Mouse (Mus musculus) induced T-regulatory cell, adult 2 months (primary cell): ENCODE measurements around the gene Kcnc3.

Experiments used
- DNase-seq: peaks from one replicate; pipeline ENCODE4 v3.0.0-alpha.2; 2012; ENCODE audit warnings: low read depth

Gene Kcnc3

DNA sequence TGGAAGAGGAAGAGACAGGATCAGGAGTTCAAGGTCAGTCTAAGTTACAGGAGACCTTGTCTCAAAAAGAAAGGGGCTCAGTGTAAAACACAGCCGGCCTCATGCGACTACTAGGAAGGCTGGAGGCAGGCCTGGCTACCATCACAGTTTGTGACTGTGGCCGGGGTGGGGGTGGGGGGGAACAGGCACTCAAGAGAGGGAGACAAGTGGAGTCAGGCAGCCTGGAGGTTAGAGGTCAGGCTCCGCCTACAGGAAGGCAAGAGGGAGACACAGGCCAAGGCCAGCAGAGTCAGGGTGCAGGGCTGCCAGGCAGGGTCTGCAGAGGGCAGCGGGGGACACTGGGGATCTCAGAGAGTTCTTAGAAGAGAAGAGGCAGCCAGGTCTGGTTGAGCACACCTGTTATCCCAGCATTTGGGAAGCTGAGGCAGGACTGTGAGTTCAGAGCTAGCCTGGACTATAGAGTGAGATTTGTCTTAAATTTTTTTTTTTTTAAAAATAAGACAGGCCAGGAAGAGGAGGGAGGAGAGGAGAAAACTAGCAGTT, 6.6 kb downstream of the Kcnc3 start:
- no peak for DNase-seq

DNA sequence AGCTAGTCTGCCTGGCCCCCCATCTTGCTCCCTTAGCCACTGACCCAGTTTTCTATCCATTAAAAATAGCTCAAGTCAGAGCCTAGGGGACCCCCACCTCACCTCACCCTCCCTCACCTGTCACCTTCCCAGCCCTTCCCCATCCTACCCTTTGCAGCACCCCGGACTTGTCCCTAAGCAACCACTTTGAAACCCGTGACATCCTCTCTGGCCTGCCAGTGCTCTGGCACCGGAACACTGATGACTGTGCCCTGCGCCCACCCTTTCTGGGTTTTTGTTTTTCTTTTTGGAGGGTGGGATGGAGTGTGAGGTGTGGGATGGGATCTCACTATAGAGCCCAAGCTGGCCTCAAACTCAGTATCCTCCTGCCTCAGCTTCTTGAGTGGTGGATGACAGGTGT, 7.2 kb downstream of the Kcnc3 start:
- DNase-seq = no peak

DNA sequence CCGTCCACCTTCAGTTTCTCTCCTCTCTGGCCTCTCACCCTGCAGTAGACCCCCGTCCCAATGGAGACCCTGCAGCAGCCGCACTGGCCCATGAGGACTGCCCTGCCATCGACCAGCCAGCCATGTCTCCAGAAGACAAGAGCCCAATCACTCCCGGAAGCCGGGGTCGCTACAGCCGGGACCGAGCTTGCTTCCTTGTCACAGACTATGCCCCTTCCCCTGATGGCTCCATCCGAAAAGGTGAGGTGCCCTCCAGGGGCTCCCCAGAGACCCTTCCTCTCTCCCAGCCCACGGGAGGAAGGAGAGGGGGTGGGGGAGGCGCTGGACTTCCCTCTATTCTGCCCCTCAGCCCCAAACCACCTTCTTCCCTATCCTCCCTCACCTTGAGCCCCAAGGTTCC, 7.9 kb downstream of the Kcnc3 start:
- no peak for DNase-seq

DNA sequence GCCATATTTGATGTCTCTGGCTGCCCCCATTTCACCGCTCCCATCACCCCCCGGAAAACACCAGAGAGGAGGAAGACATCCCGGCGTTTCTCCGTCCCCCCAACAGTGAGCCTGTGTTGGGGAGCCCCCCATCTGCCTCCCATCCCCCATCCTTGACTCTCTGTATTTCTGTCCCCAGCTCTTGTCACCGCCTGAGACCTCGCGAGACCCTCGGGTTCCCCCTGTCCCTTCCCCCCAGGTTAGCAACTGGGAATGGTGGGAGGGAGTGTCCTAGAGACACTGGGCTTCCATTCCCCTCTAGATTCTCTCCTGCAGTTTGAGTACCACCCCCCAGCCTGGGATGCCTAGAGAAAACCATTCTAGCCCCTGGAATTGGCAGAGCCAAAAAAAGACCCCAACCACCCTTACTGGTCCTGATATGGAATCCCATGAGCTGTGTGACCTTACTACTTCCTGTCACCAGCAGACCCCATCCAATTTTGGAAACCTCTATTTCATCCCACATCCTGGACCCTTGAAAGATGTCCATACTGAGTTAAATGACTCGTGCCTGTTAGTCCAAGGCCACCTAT, 10.3 kb downstream of the Kcnc3 start:
- no peak for DNase-seq

DNA sequence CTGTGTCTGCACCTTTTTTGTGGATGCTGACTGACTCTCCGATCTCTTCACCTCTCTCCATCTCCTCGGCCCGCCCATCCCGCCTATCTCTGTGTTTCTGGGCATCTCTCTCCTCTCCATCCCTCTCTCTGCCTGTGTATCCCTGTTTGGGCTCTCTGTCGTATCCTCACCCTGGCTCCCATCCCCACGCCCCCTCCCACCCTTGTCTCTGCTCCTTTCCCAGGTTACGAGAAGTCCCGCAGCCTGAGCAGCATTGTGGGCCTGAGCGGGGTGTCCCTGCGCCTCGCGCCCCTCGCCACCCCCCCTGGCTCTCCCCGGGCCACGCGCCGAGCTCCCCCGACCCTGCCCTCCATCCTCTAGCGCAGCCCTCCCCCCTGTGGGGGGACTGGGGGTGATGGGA, 11.2 kb downstream of the Kcnc3 start:
- DNase-seq = no peak

DNA sequence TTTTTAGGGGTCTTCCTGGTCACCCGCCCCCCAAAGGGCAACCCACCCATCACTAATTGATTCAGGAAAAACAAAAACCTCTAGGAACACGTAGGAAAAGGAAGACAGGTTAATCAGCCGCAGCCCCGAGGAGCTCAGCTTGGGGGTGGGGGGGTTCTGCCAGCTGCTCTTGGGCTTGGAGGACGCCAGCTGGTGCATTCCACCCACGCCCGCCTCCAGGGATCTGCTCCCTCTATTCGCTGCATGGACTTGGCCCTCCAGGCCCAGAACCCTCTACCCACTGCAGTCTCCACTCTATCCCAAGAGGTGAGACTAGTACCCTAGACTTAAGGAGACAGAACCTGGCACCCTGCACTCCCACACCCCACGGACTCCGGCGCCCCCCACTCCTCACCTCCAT, 12.0 kb downstream of the Kcnc3 start:
- no peak for DNase-seq

DNA sequence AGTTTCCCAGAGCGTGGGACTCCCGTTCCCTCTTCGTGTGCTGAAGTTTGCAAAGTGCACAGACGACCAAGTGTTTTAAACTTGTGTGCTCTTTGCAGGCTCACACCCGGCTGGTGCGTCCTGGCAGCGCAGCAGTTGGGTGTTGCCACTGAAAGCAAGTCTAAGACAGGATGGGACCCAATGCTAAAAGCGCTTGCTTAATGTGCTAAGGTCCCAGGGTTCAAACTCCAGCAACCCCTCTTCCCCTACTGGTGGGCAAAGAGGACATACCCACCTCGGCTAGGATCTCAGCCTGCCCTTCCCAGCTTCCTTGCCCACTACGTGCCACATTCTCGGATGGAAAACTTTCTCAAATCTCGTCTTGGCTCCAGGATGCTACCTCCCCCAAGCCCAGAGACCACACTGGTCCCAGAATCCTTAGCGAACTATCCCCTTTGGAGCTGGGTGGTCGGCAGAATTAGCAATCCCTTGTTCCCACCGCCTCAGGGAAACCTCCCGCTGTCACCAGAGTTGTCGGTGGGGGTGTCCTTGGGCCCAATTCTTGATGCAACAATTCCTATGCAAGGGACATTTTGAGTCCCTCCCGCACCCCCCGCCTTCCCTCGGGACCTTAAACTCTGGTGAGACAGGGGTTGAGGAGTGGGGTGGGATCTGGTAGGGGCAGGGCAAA, 12.9 kb downstream of the Kcnc3 start:
- DNase-seq = no peak

DNA sequence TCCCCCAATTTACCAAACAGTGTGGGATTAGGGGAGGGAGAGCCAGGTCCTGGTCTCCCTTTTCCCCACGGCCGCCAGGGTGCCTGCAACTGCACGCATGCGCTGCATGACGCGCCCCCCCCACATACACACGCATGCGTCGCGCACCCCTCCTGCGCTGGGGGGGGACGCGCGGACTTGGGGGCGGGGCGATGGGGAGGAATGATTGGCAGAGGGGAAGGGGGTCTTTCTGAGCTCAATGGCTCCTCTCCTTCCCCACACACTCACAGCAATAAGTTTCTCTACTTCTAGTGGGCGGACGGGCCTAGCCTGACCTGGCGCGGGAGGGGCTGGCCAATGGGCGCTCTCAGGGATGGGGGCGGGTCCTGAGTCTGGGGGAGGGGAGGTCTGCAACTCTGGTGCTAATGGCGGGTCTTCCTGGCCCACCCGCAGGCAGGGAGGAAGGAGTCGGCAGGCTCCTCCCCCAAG, 13.7 kb downstream of the Kcnc3 start:
- no peak for DNase-seq

DNA sequence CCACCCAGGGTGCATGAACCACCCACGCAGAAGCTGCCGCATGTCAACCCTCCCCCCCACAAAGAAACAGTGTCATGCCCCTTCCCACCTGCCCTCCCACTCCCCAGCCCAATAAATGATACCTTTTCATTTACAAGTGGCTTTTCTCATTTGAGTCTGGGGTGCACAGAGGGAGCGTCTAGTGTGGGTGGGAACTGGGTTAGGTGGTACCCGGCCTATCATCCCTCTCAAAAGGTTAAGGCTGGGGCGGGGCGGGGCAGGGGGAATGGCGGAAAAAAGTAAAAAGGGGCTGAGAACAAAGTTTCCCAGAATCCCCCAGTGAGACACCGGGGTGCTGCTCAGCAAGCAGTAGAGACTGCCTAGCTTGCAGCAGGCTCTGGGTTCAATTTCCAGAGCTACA, 14.2 kb downstream of the Kcnc3 start:
- DNase-seq = no peak

DNA sequence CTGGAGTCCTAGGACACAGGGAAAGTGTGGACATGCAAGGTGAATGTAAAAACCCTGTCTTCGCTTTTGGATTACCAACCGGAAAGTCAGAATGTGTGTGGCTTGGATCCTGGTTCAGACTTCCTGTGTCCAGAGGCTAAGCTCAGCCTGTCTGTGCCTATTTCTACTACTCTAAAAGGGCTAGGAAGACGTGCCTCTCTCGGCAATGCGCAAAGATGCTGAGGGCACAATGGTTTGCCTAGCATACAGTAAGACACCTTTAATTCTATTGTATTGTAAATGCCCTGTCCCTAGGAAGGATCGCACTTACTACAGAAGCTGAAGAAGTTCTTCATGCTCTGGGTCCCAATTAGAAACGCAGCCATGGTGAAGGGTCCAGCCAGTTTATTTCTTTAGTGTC, 15.0 kb downstream of the Kcnc3 start:
- DNase-seq = no peak

DNA sequence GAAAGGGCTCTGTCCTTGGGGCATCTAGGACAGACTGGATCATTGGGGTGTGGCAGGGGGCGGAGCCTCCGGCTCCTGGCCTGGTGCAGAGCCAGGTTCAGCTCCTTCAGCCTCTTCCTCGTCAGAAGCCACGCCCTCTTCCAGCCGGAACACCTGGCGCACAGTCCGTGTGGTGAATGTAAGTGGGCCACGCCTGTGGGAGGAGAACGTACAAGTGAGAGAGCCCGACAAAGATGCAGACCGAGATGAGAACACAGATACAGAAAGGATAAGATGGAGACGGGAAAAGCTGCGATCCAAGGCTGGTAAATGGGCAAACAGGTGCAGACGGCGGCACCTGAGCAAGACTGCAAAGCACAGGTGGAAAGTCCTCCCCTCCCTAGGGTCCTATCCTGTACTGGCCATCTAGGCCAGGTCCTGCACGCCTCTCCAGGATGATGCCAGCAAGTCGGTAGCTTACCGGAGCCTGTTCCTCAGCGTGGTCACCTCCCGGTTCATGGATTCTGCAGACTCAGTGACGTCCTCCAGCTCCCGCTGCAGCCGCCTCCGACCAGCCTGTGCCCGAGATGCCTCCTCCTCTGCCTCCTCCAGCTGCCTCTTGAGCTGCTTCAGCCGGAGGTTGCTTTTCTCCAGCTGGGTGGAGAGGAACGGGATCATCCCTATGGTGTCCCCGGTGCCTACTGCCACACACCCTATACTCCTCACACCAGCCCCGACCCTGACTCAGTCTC, 15.9 kb downstream of the Kcnc3 start:
- no peak for DNase-seq

DNA sequence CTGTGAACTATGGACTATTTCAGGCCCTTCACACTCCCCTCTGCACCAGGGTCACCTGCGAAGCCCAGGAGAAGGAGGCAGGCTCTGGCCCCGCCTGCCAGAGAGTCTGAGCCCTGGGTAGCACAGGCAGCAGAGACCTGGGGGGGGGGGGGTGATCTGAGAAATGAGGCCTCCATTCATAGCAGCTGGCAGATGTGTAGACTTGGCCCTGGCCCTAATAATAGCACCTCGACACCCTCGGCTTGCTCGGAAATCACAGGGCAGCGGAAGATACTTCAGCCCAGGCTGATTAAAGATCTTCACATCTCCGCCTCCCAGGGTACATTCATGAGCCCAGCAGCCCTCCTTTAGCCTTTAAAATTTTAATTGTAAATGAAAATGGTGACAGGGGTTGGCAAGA, 21.7 kb downstream of the Kcnc3 start:
- no peak for DNase-seq

DNA sequence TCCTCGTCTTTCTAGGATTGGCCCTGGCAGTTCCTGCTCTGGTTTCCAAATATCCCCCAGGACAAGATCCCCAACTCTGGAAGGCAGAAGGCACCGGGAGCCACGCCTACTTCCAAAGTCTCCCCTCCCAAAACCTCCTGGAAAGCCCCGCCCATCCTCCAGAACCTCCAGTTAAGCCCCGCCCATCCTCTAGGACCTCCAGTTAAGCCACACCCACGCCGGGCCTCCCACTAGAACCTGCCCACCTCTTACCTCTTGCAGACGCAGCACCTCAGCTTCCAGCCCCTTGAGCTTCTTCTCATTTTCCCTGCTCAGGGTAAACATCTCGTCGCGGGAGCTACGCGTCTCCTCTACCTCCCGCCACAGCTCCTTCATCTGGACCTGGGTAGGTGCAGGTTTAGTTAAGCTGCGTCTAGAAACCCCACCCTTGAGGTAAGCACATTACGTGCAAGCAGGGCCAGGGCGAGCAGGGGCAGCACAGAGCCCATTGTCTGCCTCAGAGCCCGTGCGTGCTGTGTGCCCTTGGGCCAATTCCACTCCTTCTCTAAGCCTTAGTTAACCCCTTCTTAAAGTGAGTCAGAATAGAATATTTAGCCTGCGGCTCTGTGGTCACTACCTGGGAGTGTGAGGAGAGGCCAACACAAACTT, 23.7 kb downstream of the Kcnc3 start:
- no peak for DNase-seq

DNA sequence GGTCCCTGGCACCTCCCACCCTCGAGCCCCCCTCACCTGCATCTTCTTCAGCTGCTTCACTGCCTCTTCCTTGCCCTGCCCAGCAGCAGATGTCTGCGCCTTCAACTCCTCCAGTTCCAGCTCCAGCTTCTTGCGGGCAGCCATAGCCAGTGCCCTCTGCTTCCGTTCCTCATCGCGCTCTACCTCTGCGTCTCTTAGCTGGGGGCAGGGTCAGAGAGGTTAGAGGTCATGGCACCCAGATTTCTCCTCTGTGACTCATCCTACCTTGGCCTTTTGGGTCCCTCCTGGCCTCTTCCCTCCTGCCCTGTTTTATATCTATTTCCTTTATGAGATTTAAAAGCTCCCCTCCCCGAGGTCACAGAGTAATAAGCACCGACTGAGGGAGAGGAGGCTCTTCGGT, 24.8 kb downstream of the Kcnc3 start:
- no peak for DNase-seq

DNA sequence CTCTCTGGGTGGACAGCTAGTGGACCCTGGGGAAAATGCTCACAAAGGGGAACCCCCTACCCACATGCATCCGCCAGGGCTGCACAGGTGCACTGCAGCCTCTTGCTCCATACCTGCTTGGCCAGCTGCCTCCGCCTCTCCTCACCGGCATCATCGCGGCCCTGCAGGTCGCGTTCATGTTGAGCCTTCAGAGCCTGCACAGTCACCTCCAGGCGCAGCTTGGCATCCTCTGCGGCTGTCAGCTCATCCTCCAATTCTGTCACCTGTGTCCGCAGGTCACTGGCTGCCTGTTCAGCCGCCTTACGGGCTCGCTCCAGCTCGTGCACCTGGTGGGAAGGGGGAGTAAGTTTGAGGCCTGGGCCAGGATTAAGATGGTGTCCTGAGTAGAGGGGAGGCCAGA, 25.5 kb downstream of the Kcnc3 start:
- DNase-seq = no peak

DNA sequence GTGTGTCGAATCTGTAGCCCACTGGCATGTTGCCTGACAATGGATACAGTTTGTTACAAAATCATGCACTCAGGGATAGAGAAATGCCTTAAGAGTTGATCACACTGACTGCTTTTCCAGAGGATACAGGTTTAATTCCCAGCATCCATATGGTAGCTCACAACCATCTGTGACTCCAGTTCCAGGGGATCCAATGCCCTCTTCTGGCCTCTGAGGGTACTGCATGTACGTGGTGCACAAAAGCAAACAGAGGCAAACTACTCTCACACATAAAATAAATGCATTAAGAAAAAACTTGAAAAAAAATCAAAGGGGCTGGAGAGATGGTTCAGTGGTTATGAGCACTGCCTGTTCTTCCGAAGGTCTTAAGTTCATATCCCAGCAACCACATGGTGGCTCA, 26.6 kb downstream of the Kcnc3 start:
- peak; percentile 29 for DNase-seq

DNA sequence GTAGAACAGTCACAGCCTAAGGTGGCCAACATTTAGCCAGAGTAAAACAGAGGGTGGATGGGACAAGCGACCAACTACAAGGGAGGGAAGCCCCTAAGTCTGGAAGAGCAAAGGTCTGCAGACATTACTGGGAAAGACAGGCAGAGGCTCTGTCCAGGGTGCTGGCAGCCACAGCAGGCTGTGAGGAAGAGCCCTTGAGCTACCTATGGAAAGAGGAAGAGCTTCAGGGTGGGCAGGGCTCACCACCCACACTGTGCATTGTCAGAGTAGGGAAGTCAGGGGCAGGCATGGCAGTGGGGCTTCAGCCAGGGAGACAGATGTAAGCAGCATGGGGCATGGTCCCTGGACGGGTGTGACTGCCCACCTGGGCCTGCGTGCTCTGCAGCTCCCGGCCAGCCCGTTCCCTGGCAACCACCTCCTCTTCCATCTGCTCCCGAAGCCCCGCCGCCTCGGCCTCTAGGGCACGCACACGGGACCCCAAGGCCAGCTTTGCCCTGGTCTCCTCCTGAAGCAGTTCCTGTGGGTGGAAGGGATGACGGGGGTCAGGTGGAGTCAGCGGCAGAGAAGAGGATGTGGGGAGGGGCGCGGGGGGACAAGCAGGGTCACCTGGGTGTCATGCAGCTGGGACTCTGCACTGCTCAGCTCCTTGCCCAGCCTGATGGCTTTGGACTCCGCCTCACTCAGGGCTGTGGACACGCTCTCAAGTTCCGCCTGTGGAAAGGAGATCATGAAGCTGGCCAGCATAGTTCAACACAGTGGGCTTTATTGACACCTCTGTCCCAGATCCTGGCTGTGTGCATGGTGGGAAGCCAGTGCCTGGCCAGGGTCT, 33.5 kb downstream of the Kcnc3 start:
- DNase-seq = no peak

DNA sequence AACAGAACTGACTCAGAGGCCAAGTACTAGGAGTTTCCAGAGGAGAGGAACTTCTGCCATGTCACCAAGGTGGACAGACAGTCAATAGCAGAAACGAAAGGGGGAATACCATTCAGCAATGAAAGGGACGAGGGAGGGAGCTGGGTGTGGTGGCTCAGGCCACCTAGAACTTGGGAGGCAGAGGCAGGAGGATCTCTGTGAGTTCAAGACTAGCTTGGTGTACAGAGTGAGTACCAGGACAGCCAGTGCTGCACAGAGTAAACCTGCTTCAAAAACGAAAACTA, 34.0 kb downstream of the Kcnc3 start:
- no peak for DNase-seq

DNA sequence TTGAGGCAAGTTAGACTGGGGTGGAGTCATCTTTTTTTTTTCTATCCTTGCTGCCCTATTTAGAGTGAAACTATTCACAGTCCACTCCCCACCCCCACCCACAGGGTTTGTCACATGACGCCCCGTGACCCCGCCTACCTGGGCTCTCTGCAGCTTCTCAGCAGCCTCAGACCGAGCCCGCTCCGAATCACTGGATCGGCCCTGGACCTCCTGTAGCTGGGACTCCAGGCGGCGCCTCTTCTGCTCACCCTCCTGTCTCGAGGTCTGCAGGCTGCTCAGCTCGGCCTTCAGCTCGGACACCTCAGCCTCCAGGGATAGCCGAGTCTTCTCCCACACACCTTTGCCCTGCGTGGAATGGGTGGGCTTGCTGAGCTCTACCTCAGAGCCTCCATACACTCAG, 34.4 kb downstream of the Kcnc3 start:
- no peak for DNase-seq

DNA sequence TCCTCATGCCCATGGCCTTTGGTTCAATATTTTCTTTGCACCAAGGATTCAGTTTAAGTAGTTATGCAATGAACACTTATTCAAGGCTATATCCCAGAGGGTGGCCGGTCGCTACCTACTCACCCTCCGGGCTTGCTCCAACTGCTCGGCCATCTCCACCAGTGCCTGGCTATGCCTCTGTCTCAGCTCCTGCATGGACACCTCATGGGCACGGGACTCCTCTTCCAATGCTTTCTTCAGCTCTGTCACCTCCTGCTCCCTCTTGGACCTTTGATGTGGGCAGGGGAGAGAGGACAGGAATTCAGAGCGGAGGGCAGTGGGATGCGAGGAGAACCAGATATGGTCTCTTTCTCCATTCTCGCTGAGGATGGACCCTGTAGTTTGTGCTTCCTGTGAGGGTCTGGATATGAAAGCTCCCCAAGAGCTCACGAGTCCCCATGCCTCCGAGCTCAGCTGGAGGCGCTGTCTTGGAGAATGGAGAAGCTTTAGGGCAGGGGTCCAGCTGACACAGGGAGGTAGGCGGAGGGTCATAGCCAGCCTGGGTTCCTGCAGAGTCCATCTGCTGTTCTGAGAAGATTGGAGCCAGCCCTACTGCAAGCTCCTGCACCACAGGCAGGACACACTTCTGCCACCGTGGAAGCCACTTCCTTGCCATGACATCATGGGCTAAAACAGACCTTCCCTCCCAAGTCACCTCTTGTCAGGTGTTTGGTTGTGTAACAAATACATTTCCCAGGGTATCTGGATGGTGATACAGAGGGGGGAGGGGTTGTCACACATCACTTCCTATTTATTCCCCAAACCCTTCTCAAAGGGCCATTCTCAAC, 35.0 kb downstream of the Kcnc3 start:
- no peak for DNase-seq

DNA sequence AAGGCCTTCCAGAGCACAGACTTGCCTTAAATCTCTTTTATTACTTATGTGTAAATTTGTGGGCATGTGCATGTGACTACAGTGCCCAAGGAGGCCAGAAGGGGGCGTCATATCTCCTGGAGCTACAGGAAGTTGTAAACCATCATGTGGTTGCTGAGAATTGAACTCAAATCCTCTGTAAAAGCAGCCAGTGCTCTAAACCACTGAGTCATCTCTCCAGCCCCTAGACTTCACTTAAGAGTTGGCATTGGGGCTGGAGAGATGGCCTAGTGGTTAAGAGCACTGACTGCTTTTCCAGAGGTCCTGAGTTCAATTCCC, 35.6 kb downstream of the Kcnc3 start:
- no peak for DNase-seq
